Mouse (Mus musculus) liver (tissue): ENCODE results near the gene Xpnpep1.

ENCODE experiments used
- DNase-seq: peaks from one replicate; pipeline ENCODE4 v3.0.0-alpha.2; 2020; ENCODE audit warnings: mixed read lengths

The Xpnpep1 gene

GRCm38 (mm10) chr19:53030279-53030678 is 9.7 kb downstream of the Xpnpep1 start:
- DNase-seq, result no peak

GRCm38 (mm10) chr19:53029686-53030085 is 10.3 kb downstream of the Xpnpep1 start:
- DNase-seq, result no peak

- DNase-seq, result no peak
Measured at GRCm38 (mm10) chr19:53029045-53029444, 11.0 kb downstream of the Xpnpep1 start.

- DNase-seq, result peak; percentile 1
Measured at GRCm38 (mm10) chr19:53028216-53028615, 11.8 kb downstream of the Xpnpep1 start.

GRCm38 (mm10) chr19:53023189-53023588 is 16.8 kb downstream of the Xpnpep1 start:
- DNase-seq, result no peak

GRCm38 (mm10) chr19:53022037-53022614 is 17.9 kb downstream of the Xpnpep1 start:
- no peak for DNase-seq

GRCm38 (mm10) chr19:53021537-53021936 is 18.5 kb downstream of the Xpnpep1 start:
- no peak for DNase-seq

GRCm38 (mm10) chr19:53019716-53020463 is 20.1 kb downstream of the Xpnpep1 start:
- DNase-seq, result peak; percentile 72

- DNase-seq, result no peak
Measured at GRCm38 (mm10) chr19:53017954-53018353, 22.1 kb downstream of the Xpnpep1 start.

GRCm38 (mm10) chr19:53017248-53017647 is 22.8 kb downstream of the Xpnpep1 start:
- no peak for DNase-seq

- DNase-seq, result no peak
Measured at GRCm38 (mm10) chr19:53014910-53015710, 24.9 kb downstream of the Xpnpep1 start.

- no peak for DNase-seq
Measured at GRCm38 (mm10) chr19:53013744-53014143, 26.3 kb downstream of the Xpnpep1 start.

- DNase-seq, result no peak
Measured at GRCm38 (mm10) chr19:53013341-53013740, 26.7 kb downstream of the Xpnpep1 start.

- DNase-seq, result no peak
Measured at GRCm38 (mm10) chr19:53010941-53011340, 29.1 kb downstream of the Xpnpep1 start.

- no peak for DNase-seq
Measured at GRCm38 (mm10) chr19:53008921-53009320, 31.1 kb downstream of the Xpnpep1 start.

GRCm38 (mm10) chr19:53008020-53008705 is 31.9 kb downstream of the Xpnpep1 start:
- peak; percentile 57 for DNase-seq

GRCm38 (mm10) chr19:53005978-53006377 is 34.0 kb downstream of the Xpnpep1 start:
- no peak for DNase-seq

GRCm38 (mm10) chr19:53003554-53004365 is 36.3 kb downstream of the Xpnpep1 start:
- peak; percentile 78 for DNase-seq

- peak; percentile 77 for DNase-seq
Measured at GRCm38 (mm10) chr19:53002166-53003095, 37.6 kb downstream of the Xpnpep1 start.

- no peak for DNase-seq
Measured at GRCm38 (mm10) chr19:52992880-52993440, 47.1 kb downstream of the Xpnpep1 start.

- no peak for DNase-seq
Measured at GRCm38 (mm10) chr19:52991924-52992323, 48.1 kb downstream of the Xpnpep1 start.
